Mouse (Mus musculus) embryo, embryonic 9.5 days (tissue): Measurements from ENCODE around the gene Snph.
A peak's percentile ranks its signal among the peaks of the same experiment; 100 is the strongest.

ENCODE experiments used
- DNase-seq: peaks from one replicate; pipeline ENCODE4 v3.0.0-alpha.2; 2017; ENCODE audit errors: extremely low spot score

The Snph gene

DNA sequence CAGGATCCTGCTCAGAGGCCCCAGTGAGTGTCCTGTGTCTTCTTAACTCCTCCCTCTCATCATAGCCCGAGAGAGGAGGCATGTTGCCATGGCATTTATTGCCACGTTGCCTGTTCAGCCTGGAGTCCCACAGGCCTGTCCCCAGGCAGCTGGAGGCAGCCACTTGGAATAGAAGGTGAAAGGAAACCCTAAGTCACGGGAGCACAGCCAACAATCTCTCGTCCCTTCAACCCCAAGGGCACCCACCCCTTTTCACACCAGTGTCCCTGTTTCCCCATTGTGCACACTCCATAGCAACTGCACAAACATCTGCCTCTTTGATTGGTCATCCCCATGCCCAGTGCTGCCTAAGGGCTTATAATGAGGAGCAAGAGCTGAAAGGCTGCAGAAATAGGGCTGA is 28.8 kb downstream of the Snph start:
- DNase-seq: peak; percentile 48

DNA sequence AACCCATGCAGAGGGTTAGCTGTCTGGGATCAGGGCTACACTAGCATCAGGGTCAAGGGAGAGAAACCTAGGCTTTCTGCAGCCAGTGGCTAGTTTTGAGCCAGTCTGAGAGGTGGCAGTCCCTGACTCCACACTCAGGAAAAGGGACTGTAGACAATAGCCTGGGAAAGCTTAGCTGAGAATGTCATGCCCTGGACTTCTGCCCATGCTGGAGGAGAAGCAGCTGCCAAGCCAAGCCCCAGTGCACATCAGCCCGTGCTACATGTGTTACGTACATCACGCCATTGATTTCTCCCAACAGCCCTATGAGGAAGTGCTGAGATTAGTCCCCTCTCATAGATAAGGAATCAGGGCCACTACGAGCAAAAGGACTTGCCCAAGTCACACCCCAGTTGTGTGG is 30.3 kb downstream of the Snph start:
- DNase-seq: no peak

DNA sequence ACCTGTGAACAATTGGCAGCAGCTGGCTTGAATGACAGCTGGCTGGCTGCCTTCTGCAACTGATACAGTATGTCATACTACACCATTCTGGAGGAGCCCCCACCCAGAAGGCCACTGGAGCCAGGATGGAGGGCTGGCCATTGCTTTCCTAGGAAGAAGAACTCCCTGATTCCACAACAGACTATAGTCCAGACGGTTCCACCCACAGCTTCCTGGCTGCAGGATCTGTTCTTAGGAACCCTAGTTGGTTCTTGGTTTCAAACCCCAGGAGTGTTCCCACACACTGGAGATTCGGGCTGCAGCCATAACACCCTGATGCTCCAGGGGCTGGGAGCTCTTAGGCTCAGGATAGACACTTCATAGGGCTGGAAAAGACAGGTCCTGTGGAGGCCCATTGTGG is 34.3 kb downstream of the Snph start:
- DNase-seq: no peak

DNA sequence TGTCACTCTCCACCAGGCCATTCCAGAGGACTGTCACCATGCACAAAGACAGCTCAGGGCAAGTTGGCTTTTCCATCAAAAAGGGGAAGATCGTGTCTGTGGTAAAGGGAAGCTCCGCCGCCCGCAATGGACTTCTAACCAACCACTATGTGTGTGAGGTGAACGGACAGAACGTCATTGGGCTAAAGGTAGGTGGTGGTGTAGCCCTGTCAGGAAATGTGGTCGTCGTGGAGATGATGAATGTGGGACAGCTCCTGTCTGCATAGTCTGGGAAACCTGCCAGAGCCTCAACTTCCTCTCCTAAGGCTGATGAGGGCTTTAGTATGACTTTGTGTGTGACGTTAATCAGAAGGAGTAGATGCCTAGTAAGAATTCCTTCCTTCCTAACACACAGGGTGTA is 45.1 kb downstream of the Snph start:
- no peak for DNase-seq

DNA sequence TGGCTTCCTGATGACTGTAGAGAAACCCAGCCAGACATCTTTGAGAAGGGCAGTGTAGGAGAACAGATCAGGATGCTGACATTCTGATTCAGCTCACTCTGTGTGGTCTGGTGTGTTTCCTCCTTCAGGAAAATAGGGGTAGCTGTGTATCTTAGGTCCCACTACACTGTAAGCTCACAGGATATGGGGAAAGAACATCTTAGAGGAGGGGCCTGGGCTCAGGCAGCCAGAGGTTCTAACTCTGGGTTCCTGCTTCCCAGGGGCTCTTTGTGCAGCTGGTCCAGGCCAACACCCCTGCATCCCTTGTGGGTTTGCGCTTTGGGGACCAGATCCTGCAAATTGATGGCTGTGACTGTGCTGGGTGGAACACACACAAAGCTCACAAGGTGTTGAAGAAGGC is 45.6 kb downstream of the Snph start:
- no peak for DNase-seq

DNA sequence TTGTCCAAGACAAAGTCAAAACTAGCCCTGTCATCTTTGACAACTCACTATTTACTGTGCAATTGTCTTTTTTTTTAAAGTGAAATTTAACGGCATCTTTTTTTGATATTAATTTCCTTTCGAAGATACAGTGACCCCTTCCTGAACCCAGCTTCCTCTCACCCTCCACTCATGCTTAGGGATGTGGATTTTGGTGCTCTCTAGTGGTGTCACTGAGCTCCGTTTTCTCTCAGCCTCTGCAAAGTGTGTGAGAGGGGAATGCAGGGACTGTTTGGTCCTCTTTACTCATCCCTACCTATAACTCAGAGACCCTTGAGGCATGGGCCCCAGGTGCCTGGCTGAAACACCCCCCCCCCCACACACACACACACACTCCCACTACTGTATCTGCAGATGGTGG is 46.5 kb downstream of the Snph start:
- DNase-seq: no peak

DNA sequence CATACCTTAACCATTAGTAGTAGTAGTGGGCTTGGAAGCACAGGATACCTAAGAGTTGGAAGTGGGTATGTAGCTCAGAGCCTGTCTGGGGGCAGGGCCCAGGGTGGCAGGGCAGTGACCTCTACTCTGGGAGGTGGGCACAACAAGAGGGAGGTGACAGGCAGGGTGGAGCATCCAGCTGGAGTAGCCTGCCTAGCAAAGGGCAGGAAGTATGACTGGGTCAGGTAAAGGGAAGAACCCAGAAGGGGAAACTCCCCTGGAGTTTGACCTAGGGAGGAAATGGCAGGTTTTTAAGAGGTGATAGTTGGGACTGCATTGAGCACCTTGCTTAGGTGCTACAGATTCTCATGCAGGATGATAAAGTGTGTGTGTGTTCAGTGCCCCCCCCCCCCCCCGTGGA is 51.4 kb downstream of the Snph start:
- DNase-seq: no peak

DNA sequence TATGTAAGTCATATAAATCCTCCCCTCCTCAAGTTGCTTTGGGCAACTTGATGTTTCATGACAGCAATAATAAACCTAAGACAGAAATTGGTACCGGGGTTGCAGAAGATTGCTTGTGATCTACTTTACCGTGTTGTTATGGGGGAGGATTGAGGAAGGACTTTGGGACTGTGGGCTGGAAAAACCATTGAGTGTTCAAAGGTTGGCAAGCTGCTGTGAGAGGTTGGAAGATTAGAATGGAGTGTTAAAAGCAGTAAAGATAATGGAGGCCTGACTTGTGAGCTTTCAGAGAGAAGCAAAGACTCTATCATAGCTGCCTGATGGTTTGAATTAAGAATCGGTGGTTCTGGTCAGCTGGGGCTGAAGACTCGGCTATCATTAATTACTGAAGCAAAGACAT is 53.2 kb downstream of the Snph start:
- DNase-seq: no peak

DNA sequence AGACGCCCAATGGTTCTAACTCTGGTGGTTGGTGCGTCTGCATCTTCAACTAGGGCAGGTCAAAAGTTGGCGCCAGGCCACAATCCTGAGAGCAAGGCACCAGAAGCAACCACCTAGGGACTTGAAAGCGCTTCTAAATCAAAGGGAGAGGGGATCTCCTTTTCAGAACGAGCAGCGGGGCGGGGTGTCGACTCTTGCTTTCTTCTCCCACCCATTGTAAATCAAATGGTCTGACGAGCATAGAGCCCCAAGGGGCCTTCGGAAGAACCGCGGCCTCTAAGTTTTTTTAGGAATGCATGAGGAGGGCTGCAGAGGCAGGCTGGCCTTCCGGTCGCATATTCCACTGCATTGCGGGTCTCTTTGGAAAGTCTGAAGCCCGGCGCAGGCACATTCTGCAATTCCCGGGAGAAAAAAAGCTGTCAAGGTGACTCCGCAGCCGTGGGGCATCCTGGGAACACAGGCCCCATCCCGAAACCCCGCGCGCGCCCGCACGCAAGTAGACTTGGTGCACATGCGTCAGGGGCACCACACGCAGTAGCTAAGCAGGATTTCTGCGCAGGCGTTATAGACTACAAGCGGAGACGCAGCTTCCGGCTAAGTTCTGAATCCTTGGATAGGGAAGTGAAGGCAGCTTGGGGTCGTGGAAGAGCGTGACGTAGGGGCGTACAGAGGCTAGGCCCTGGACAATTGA is 56.5 kb downstream of the Snph start:
- DNase-seq: peak; percentile 77

DNA sequence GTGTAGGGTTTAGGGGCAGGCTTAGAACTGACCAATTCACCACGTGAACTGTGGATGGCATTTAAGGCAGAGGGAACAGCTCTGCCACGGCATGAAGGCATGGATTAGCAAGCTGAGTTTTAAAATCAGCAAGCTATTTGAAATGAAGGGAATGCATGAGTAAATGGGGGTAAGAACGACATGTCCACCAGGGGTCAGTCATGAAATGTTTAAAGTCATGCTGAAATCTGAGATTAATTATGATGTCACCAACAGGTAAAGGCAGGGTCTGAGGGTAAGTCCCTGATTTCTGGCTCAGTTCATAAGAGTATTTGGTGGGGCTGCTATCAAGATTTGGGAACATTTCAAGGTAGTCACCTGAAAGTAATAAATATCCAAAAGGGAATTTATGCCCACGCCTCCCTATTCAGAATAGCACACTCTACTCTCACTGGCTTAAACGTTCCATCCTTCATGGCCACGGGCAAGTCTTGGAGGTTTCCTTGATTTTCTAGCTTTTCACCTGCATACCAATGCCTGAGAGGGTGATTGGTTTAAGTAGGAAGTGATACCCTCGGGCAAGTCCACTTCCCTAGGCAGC is 57.2 kb downstream of the Snph start:
- peak; percentile 52 for DNase-seq

DNA sequence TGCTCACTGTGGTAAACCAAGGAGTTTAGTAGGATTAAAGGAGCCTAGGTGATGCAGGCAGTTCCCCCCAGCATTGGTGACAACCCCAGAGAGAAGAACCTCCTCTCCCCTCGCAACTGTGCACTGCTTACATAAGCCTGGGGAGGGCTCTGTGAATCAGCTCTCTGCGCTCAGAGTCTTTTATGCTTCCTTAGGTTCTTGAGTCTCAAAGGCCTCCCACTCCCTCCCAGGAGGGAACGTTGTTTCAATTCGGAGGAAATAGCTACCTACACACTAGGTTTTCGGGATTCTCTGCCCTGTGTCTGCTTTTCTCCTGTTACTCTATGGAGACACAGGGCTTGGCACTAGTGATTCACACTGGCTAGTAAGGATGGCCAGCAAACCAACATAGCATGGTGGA is 57.8 kb downstream of the Snph start:
- DNase-seq: no peak

DNA sequence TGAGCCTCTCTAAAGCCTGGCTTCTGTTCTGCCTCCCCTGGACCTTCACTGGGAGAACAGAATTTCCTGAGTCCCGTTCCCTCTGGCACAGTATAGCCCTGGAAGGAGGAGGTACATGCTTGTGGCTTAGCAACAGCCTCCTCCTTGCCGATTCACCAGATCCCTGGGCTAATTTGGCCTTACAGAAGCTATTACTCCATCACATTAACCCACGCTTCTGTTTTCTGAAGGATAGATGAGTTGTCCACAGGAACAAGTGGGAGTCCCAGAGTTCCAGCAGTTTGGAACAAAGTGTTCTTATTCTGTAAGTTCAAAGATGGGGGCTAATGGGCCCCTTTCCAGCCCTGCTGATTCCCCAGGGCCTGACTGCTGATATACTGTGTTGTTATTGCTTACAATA is 58.7 kb downstream of the Snph start:
- DNase-seq: no peak

DNA sequence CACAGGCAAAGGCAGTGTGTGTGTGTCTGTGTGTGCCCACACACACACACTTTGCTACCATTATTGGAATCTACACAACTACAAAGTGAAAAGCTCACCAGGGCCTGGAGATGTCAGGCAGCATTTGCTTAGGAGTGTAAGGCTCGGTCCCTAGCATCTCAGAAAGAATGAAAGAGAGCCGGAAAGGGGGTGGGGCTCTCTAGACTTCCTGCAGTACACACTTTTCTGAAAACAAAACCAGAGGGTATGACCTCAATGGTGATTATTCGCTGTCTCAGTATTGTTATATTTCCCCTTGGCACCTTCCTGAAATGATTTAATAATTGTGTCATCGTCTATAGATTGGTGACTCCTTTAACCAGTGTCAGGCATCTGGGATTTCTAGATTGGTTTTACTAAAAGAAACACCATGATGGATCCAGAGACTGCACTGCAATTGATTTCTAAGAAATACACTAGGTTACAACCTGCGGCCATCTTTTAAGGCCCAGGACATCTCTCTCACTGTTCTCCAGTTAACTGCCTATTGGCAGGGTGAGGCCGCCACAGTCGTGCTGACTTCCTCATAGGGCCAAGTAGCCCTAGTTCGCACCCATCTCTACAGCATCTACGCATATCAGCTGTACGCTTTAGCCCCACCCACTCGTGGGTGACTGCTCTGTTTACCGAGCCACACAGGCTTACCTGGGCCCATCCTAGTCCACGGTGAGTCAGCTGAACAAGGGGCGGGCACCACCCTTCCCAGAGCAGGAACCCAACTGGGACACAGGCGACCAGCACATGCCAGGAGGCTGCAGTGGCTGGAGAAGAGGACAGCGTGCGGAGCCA is 60.3 kb downstream of the Snph start, which contains the start of gene Sdcbp2:
Gene Sdcbp2, plus strand, starts transcription at position 750 of the 828 bp plus-strand sequence.
- DNase-seq: no peak

DNA sequence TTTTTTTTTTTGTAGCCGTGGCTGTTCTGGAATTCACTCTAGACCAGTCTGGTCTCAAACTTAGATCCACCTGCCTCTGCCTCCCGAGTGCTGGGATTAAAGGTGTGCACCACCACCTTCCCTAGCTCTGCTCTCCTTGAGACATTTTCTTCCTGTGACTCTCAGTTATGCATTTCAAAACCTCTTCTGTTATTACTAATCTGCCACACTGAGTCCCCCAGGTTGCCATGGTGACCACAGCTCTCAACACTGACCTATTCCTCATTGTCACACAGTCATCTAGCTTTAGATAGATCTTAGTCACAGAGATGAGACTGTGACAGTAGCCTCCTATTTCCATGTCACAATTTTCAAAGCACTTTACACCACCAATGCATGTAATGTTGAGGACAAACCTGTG is 62.9 kb downstream of the Snph start:
- DNase-seq: no peak

DNA sequence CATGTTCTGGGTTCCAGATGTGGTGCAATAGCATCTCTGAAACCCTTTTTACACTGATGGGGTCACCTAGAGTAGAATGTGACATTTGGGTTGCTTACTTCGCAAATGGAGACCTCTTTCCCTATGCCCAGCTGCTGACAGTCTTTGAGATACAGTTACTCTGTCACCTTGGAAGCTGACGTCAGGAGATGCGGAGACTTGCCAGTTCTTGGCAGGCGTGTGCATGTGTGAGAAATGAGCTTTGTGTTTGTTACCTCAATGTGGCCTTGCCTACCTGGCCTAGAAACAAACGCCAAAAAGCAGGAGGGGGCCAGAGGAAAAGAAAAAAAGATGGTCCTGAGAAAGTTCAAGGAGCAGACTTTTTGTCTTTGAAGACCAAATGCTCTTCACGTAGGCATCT is 65.5 kb downstream of the Snph start:
- DNase-seq: no peak

DNA sequence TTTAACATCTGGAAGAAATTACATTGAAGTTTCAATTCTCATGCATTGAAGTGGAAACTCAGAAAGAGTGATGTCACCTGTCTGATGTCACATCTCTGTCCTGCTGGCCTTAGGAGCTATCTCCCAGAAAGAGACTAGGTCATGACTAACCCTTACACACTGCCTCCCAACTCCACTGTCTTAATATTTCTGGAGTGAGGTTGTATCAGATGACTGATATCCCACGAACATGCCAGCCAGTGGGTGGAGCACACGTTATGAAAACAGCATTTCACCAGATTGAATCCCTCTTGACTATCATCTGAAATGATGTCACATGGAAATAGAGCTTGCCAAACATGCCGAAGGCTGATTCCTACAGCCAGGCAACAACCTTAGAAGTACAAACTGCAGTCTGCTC is 67.4 kb downstream of the Snph start:
- no peak for DNase-seq

DNA sequence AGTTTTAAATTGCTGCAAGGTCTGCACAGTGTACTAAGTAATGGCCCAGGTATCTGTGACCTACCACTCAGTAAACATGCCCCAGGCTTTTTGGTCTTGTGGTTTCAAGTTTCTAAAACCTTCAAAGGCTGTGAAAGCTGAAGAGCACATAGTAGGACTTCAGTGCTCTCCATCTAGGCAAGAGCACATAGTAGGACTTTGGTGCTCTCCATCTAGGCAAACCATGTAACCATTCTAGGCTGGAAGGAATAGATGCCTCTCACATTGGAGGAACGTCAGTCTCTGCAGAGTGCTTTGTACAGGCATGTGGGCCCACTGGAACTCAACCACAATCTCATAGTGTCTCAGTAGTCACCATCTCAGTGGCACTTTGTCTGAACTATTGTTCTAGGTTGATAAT is 68.4 kb downstream of the Snph start:
- no peak for DNase-seq

DNA sequence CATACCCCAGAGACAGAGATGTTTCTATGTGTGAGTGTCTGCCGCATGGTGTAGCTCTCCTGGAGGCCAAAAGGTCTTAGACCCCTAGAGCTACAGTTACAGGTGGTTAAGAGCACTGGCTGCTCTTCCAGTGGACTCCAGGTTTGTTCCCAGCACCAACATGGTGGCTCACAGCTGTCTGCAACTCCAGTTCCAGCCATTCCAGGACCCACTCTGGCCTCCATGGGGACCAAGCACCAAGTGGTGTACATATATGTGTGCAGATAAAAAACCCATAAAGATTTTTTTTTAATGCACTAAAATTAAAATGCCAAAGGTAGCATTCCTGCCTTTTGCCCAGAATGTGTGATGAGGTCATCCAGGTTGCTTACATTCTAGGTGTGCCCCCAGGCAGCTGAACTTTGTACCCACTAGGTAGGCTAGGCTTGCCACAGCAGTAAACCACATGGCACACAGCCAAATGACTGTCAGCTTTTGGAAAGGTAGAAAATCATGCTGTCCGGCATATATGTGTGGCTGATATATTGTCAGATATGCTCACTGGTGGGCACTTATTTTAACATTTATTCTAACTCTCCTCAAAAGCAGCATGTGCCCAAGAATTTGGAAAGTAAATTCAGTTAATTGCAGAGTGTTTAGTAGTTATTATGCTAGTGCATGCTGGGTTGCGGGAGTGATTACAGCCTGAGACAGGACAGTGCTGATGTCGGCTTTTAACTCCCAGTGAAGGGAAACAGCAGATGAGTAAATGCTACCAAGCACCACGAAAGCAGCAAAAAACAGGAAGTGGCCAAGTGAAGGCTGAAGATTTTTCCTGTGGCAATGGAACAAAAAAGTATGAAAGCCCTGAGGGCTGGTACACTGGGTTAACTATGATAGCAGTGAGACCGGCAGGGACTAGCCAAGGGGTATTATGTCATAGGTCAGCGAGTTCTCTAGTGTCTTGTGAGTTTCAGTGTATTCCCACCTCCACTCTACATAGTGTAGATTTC is 69.2 kb downstream of the Snph start:
- DNase-seq: no peak

DNA sequence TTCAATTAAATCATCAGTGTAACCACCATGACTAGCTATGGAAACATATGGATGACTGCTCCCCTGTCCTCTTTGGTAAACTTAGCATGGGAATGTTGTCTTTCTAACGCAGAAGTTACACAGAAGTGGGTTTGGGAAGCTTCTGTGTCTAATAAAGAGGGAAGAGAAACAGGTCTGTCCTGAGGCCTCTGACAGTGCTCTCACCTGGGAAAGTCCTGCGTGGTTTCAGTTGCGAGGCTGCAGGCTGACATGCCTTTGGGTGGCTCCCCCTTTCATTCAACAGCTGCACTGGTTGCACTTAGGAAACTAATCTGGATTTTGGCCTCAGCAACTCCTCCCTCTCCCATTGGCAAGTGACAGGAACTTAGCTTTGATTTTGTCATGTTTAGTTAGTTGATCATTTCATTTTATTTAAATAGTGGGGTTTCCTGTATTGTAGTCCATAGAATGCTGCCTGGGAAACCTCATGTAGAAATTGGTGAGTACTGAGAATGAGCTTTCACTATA is 82.7 kb downstream of the Snph start:
- no peak for DNase-seq

DNA sequence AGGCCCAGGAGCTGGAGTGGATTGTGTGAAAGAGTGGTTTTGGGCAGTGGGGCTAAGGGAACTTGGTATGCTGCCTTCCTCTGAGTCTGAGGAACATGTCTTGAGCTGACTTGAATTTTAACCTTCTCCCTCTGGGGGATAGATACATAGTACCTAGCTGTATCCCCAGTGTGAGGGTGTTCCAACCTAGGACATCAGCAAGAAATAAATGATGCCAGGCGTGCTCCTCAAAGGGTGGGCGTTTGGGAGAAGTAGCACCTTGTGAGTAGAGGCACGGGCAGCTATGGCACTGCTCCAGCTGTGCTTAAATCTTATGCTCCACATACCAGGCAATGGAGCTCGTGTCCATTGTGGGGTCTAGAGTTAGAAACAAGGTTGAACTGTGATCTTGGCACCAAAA is 85.8 kb downstream of the Snph start:
- no peak for DNase-seq

DNA sequence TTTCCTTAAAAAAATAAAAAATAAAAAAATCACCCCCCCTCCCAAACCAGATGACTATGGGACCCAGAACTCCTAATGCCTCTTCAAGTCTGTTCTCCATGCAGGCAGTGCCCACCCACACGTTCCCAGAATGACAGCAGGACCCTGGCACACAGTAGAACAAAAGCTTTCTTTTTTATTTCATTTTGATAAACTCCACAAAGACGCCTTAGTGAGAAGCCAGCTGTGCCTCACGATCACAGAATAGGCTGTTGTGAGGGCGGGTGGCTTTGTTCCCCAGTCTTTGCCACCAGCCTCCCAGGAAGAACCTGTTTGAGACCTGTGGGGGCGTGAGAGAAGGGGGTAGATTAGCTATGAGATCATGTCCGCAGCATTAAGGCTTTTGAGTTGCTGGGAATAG is 87.7 kb downstream of the Snph start:
- DNase-seq: no peak
